Mouse (Mus musculus): Measurements from ENCODE around the gene Rcan1. TPM values are rescaled to one million over a fixed set of nuclear protein-coding genes. Genes with fewer than 3 reads are reported as not detected.
"Not testable (repeated sequence)": the region's sequence is repeated elsewhere in the genome, so short reads cannot be mapped to it uniquely, and the experiment has no call there.

Gene Rcan1
- total RNA-seq, 4 experiments from 2014 or later, result 42.4 to 47.6 (median 45.9) TPM

- no peak for DNase-seq (ENCODE audit: low spot score in 2 of 2)
Observed at GRCm38 (mm10) chr16:92439775-92440174, 30.9 kb downstream of the Rcan1 start.

GRCm38 (mm10) chr16:92435431-92435985 is 35.2 kb downstream of the Rcan1 start:
- DNase-seq (ENCODE audit: low spot score in 2 of 2), result no peak

GRCm38 (mm10) chr16:92433176-92433575 is 37.5 kb downstream of the Rcan1 start:
- no peak for DNase-seq (ENCODE audit: low spot score in 2 of 2)

GRCm38 (mm10) chr16:92430731-92431130 is 39.9 kb downstream of the Rcan1 start:
- DNase-seq (ENCODE audit: low spot score in 2 of 2), result no peak

- DNase-seq (ENCODE audit: low spot score in 2 of 2), result no peak
Observed at GRCm38 (mm10) chr16:92428197-92428950, 42.3 kb downstream of the Rcan1 start.

- no peak for DNase-seq (ENCODE audit: low spot score in 2 of 2)
Observed at GRCm38 (mm10) chr16:92426708-92427107, 44.0 kb downstream of the Rcan1 start.

GRCm38 (mm10) chr16:92425875-92426274 is 44.8 kb downstream of the Rcan1 start:
- no peak for DNase-seq (ENCODE audit: low spot score in 2 of 2)

- DNase-seq (ENCODE audit: low spot score in 2 of 2), result no peak
Observed at GRCm38 (mm10) chr16:92423363-92423762, 47.3 kb downstream of the Rcan1 start.

GRCm38 (mm10) chr16:92422435-92423362 is 48.0 kb downstream of the Rcan1 start:
- no peak for DNase-seq (ENCODE audit: low spot score in 2 of 2)

- DNase-seq (ENCODE audit: low spot score in 2 of 2), result no peak
Observed at GRCm38 (mm10) chr16:92421147-92421934, 49.3 kb downstream of the Rcan1 start.

- no peak for DNase-seq (ENCODE audit: low spot score in 2 of 2)
Observed at GRCm38 (mm10) chr16:92420641-92421040, 50.0 kb downstream of the Rcan1 start.

GRCm38 (mm10) chr16:92419099-92419498 is 51.6 kb downstream of the Rcan1 start:
- DNase-seq (ENCODE audit: low spot score in 2 of 2), result no peak

- no peak for DNase-seq (ENCODE audit: low spot score in 2 of 2)
Observed at GRCm38 (mm10) chr16:92417267-92417666, 53.4 kb downstream of the Rcan1 start.

GRCm38 (mm10) chr16:92415702-92416118 is 55.0 kb downstream of the Rcan1 start:
- no peak for DNase-seq (ENCODE audit: low spot score in 2 of 2)

- DNase-seq (ENCODE audit: low spot score in 2 of 2), result not testable (repeated sequence)
Observed at GRCm38 (mm10) chr16:92415038-92415437, 55.6 kb downstream of the Rcan1 start.

GRCm38 (mm10) chr16:92412888-92413287 is 57.8 kb downstream of the Rcan1 start:
- DNase-seq (ENCODE audit: low spot score in 2 of 2), result no peak

GRCm38 (mm10) chr16:92411981-92412706 is 58.5 kb downstream of the Rcan1 start:
- no peak for DNase-seq (ENCODE audit: low spot score in 2 of 2)

- DNase-seq (ENCODE audit: low spot score in 2 of 2), result no peak
Observed at GRCm38 (mm10) chr16:92410344-92410743, 60.3 kb downstream of the Rcan1 start.

- DNase-seq (ENCODE audit: low spot score in 2 of 2), result no peak
Observed at GRCm38 (mm10) chr16:92407883-92408282, 62.8 kb downstream of the Rcan1 start.

- DNase-seq (ENCODE audit: low spot score in 2 of 2), result no peak
Observed at GRCm38 (mm10) chr16:92404141-92404540, 66.5 kb downstream of the Rcan1 start.

Data from layer of hippocampus, adult 8-10 months (tissue).